7 mouse cellular contexts compared by ENCODE assay signal in genomic region chr12:17691891-17692321, GRCm38 (mm10). TPM values are rescaled to one million over a fixed set of nuclear protein-coding genes. Genes with fewer than 3 reads are reported as not detected.
DNase-seq lines count a peak whose midpoint lies in the region; ATAC-seq lines count a peak whose summit lies in the region.

No protein-coding gene starts in this region.

- H3K9me3 ChIP-seq in heart, embryonic 16.5 days (replicated peaks; ENCODE audit: control insufficient read depth, low read length): no peaks in the 10 kb centered on the region
- H3K9me3 ChIP-seq in midbrain, embryonic 10.5 days (replicated peaks): no peaks in the 10 kb centered on the region

- H3K4me3 ChIP-seq in heart, embryonic 16.5 days (ENCODE audit: low read length): peak overlapping the region; percentile 78
- peak overlapping the region; percentile 70 for H3K4me3 ChIP-seq in midbrain, embryonic 10.5 days

- DNase-seq in urinary bladder, postnatal 25 days (ENCODE audit: low spot score): peak; percentile 35
- no peak for DNase-seq in urinary bladder, postnatal 10 days (ENCODE audit: low spot score)
- peak; percentile 23 for DNase-seq in embryo, embryonic 10 days (ENCODE audit: low spot score)
- peak; percentile 41 to 60 for DNase-seq in kidney, postnatal 4 days
- DNase-seq in midbrain, embryonic 10.5 days (ENCODE audit: low spot score): peak; percentile 46
- DNase-seq in thymus, postnatal 10 days (ENCODE audit: low spot score in 2 of 2): peak; percentile 57 to 66

- no peaks in the 10 kb centered on the region for H3K27me3 ChIP-seq in heart, embryonic 16.5 days (ENCODE audit: control insufficient read depth, insufficient read depth, low read length)
- no peaks in the 10 kb centered on the region for H3K27me3 ChIP-seq in midbrain, embryonic 10.5 days (ENCODE audit: low read depth, poor library complexity, severe bottlenecking)

- peak overlapping the region; percentile 88 for H3K4me2 ChIP-seq in heart, embryonic 16.5 days (ENCODE audit: low read depth, low read length)

- H3K9ac ChIP-seq in heart, embryonic 16.5 days (ENCODE audit: low read length): peak overlapping the region; percentile 83

- no peaks in the 10 kb centered on the region for H3K36me3 ChIP-seq in heart, embryonic 16.5 days (ENCODE audit: control insufficient read depth, insufficient read depth)
- no peaks in the 10 kb centered on the region for H3K36me3 ChIP-seq in midbrain, embryonic 10.5 days

- WGBS in heart, embryonic 16.5 days: 1% methylated on average over 23 of the region's 23 CpGs
- under 1% methylated on average over 23 of the region's 23 CpGs for WGBS in midbrain, embryonic 10.5 days

- no peak for ATAC-seq in heart, embryonic 16.5 days (replicated peaks; ENCODE audit: extremely low read depth, insufficient read depth, low FRiP score)

- peaks cover 11% of the 10 kb centered on the region for H3K4me1 ChIP-seq in heart, embryonic 16.5 days (ENCODE audit: control insufficient read depth, insufficient read depth, low read length)
- peaks cover 56% of the 10 kb centered on the region for H3K4me1 ChIP-seq in midbrain, embryonic 10.5 days

- peak overlapping the region; percentile 44; the same call in 1 of the 2 replicates for H3K27ac ChIP-seq in heart, embryonic 16.5 days (ENCODE audit: low read length)
- peak overlapping the region; percentile 89 for H3K27ac ChIP-seq in midbrain, embryonic 10.5 days (replicated peaks)

RNA-seq across cellular contexts. Expression of gene Hpcal1, which starts 1.2 kb away (rescaled TPM):
- 32.7 and 33.4 TPM in 2 replicates for polyA plus RNA-seq in heart, embryonic 16.5 days (2015; fragmentation: Nextera tagmentation; extraction: Ambion mirVana)
- 41.0 and 41.9 TPM in 2 replicates for polyA plus RNA-seq in midbrain, embryonic 10.5 days (2016; fragmentation: Nextera tagmentation; extraction: Ambion mirVana)
